Mouse (Mus musculus) thymus, adult 2 months (tissue): Measurements from ENCODE around the gene Trim29. TPM values are rescaled to one million over a fixed set of nuclear protein-coding genes. Genes with fewer than 3 reads are reported as not detected.
A peak's percentile ranks its signal among the peaks of the same experiment; 100 is the strongest.

Experiments
- DNase-seq: peaks from one replicate; pipeline ENCODE4 v3.0.0; 2021
- H3K27ac ChIP-seq: fragments of 200-500 bp; 2 replicates; pipeline ENCODE4 v1.5.1; 2012; ENCODE audit warnings: low read length, control low read depth; ENCODE audit not compliant: control insufficient read depth, insufficient read depth
- H3K27me3 ChIP-seq: fragments of 200-500 bp; 2 replicates; pipeline ENCODE4 v1.6.1; 2012; ENCODE audit warnings: mild to moderate bottlenecking, low read length, moderate library complexity, mixed read lengths; ENCODE audit not compliant: control insufficient read depth, insufficient read depth
- H3K36me3 ChIP-seq: fragments of 200-500 bp; 2 replicates; pipeline ENCODE4 v1.6.1; 2012; ENCODE audit warnings: mild to moderate bottlenecking, low read length, moderate library complexity; ENCODE audit not compliant: control insufficient read depth, insufficient read depth
- H3K4me1 ChIP-seq: fragments of 200-500 bp; replicated peaks from 2 replicates; pipeline ENCODE4 v1.6.1; 2012; ENCODE audit warnings: low read length; ENCODE audit not compliant: control insufficient read depth, insufficient read depth
- H3K4me3 ChIP-seq: fragments of 200-500 bp; 2 replicates; pipeline ENCODE4 v1.5.1; 2012; ENCODE audit warnings: mild to moderate bottlenecking, low read length, control low read depth, moderate library complexity; ENCODE audit not compliant: control insufficient read depth, insufficient read depth
- CTCF ChIP-seq: fragments of 200-500 bp; IDR thresholded peaks from 2 replicates; pipeline ENCODE4 v1.5.1; 2012; ENCODE audit warnings: mild to moderate bottlenecking, control low read depth, low read length, moderate library complexity, borderline replicate concordance; ENCODE audit not compliant: control insufficient read depth, poor library complexity, insufficient read depth; ENCODE audit errors: extremely low read depth
- POLR2A ChIP-seq: fragments of 200-500 bp; IDR thresholded peaks from 2 replicates; pipeline ENCODE4 v1.6.1; 2012; ENCODE audit warnings: mild to moderate bottlenecking, low read length, control low read depth, moderate library complexity; ENCODE audit not compliant: control insufficient read depth, poor library complexity, insufficient read depth; ENCODE audit errors: extremely low read depth
- WGBS: fragments of 180-500 bp; shearing (Covaris S2); methylation state at CpG from one replicate; pipeline ENCODE4 v1.1.7; 2018; 5-methylcytosine and 5-hydroxymethylcytosine counted together
- polyA plus RNA-seq: library from polyadenylated mRNA; depleted of rRNA; stranded (reverse); fragments of >200 nt; gene quantifications from 2 replicates; pipeline ENCODE4 v1.2.3, GENCODE M21; 2012

Gene Trim29
- polyA plus RNA-seq, 1 experiment = 35.6 TPM

GRCm38 (mm10) chr9:43265194-43265593 is 45.5 kb upstream of the Trim29 start:
- H3K36me3 ChIP-seq = no peaks in the 10 kb centered on the region
- peaks cover 17% of the 10 kb centered on the region; the same call in 1 of the 2 replicates for H3K4me1 ChIP-seq
- H3K27me3 ChIP-seq = peaks cover 2% of the 10 kb centered on the region; the same call in 1 of the 2 replicates
- TF ChIP-seq CTCF = no peak
- TF ChIP-seq POLR2A = no peak
- WGBS = 92% methylated on average over 9 of the region's 9 CpGs
- no peak for DNase-seq
- H3K27ac ChIP-seq = no peak overlapping the region
- no peak overlapping the region for H3K4me3 ChIP-seq

- no peaks in the 10 kb centered on the region for H3K36me3 ChIP-seq
- peak; percentile 45 for DNase-seq
- 43% methylated on average over 8 of the region's 8 CpGs for WGBS
- H3K27ac ChIP-seq = no peak overlapping the region
- no peak overlapping the region for H3K4me3 ChIP-seq
- TF ChIP-seq CTCF = peak; percentile 42; the same call in 1 of the 2 replicates
- no peak for TF ChIP-seq POLR2A
- H3K4me1 ChIP-seq = peaks cover 16% of the 10 kb centered on the region; the same call in 1 of the 2 replicates
- H3K27me3 ChIP-seq = peaks cover 5% of the 10 kb centered on the region; the same call in 1 of the 2 replicates
Observed at GRCm38 (mm10) chr9:43267357-43267756, 43.3 kb upstream of the Trim29 start.

- Histone ChIP-seq H3K4me3 (no peak overlapping the region), H3K27me3 (peaks cover 5% of the 10 kb centered on the region; the same call in 1 of the 2 replicates), H3K27ac (no peak overlapping the region), H3K36me3 (no peaks in the 10 kb centered on the region), H3K4me1 (peaks cover 2% of the 10 kb centered on the region; the same call in 1 of the 2 replicates)
- no peak for DNase-seq
- WGBS = 50% methylated on average over 8 of the region's 8 CpGs
- TF ChIP-seq CTCF = no peak
- no peak for TF ChIP-seq POLR2A
Observed at GRCm38 (mm10) chr9:43269166-43269565, 41.5 kb upstream of the Trim29 start.

GRCm38 (mm10) chr9:43270723-43271252 is 39.9 kb upstream of the Trim29 start:
- no peak overlapping the region for H3K4me3 ChIP-seq
- H3K27me3 ChIP-seq = peaks cover 5% of the 10 kb centered on the region; the same call in 1 of the 2 replicates
- no peaks in the 10 kb centered on the region for H3K36me3 ChIP-seq
- WGBS = 5% methylated on average over 17 of the region's 17 CpGs
- no peak overlapping the region for H3K27ac ChIP-seq
- H3K4me1 ChIP-seq = no peaks in the 10 kb centered on the region
- TF ChIP-seq CTCF = no peak
- no peak for TF ChIP-seq POLR2A
- DNase-seq = no peak

GRCm38 (mm10) chr9:43271761-43272518 is 38.7 kb upstream of the Trim29 start:
- no peak for DNase-seq
- Histone ChIP-seq H3K27ac (no peak overlapping the region), H3K4me3 (no peak overlapping the region), H3K4me1 (no peaks in the 10 kb centered on the region; the same call in 1 of the 2 replicates), H3K36me3 (no peaks in the 10 kb centered on the region), H3K27me3 (peaks cover 5% of the 10 kb centered on the region; the same call in 1 of the 2 replicates)
- WGBS = 92% methylated on average over 14 of the region's 14 CpGs
- TF ChIP-seq POLR2A = no peak
- TF ChIP-seq CTCF = no peak

GRCm38 (mm10) chr9:43273735-43274134 is 36.9 kb upstream of the Trim29 start:
- H3K27ac ChIP-seq = no peak overlapping the region
- no peaks in the 10 kb centered on the region; the same call in 1 of the 2 replicates for H3K4me1 ChIP-seq
- 89% methylated on average over 9 of the region's 9 CpGs for WGBS
- peaks cover 5% of the 10 kb centered on the region; the same call in 1 of the 2 replicates for H3K27me3 ChIP-seq
- H3K4me3 ChIP-seq = no peak overlapping the region
- no peak for TF ChIP-seq POLR2A
- TF ChIP-seq CTCF = no peak
- DNase-seq = no peak
- H3K36me3 ChIP-seq = no peaks in the 10 kb centered on the region
